Mouse (Mus musculus) heart, embryonic 13.5 days (tissue): ENCODE measurements around the gene Adcy7. TPM values are rescaled to one million over a fixed set of nuclear protein-coding genes. Genes with fewer than 3 reads are reported as not detected.
A peak's percentile ranks its signal among the peaks of the same experiment; 100 is the strongest.

ENCODE experiments used
- ATAC-seq: fragments of 200-750 bp; cut with Nextera tagmentation; 2 replicates; pipeline ENCODE4 v1.8.0; 2017; ENCODE audit warnings: moderate TSS enrichment; ENCODE audit not compliant: insufficient number of reproducible peaks, low FRiP score, low TSS enrichment; ENCODE audit errors: extremely low read depth
- H3K27ac ChIP-seq: fragments of 300-500 bp; sonication (generic); replicated peaks from 2 replicates; pipeline ENCODE4 v1.5.1; 2015; ENCODE audit warnings: moderate library complexity, mild to moderate bottlenecking, inconsistent platforms
- H3K27me3 ChIP-seq: fragments of 300-500 bp; sonication (generic); replicated peaks from 2 replicates; pipeline ENCODE4 v1.6.1; 2015; ENCODE audit warnings: mild to moderate bottlenecking, inconsistent platforms
- H3K36me3 ChIP-seq: fragments of 300-500 bp; sonication (generic); 2 replicates; pipeline ENCODE4 v1.6.1; 2015; ENCODE audit warnings: mild to moderate bottlenecking, inconsistent platforms
- H3K4me1 ChIP-seq: fragments of 300-500 bp; sonication (generic); 2 replicates; pipeline ENCODE4 v1.6.1; 2015; ENCODE audit warnings: inconsistent platforms
- H3K4me2 ChIP-seq: fragments of 300-500 bp; sonication (generic); 2 replicates; pipeline ENCODE4 v1.6.1; 2015; ENCODE audit warnings: inconsistent platforms, mild to moderate bottlenecking, moderate library complexity
- H3K4me3 ChIP-seq: fragments of 300-500 bp; sonication (generic); 2 replicates; pipeline ENCODE4 v1.5.1; 2015; ENCODE audit warnings: moderate library complexity, mild to moderate bottlenecking, inconsistent platforms
- H3K9ac ChIP-seq: fragments of 300-500 bp; sonication (generic); 2 replicates; pipeline ENCODE4 v1.6.1; 2015; ENCODE audit warnings: inconsistent platforms, mild to moderate bottlenecking, moderate library complexity
- H3K9me3 ChIP-seq: fragments of 300-500 bp; sonication (generic); 2 replicates; pipeline ENCODE4 v1.6.1; 2016; ENCODE audit warnings: inconsistent platforms
- whole genome bisulfite sequencing: fragments of 180-500 bp; shearing (Covaris S2); methylation state at CpG from one replicate; pipeline ENCODE4 v1.1.7; 2015; ENCODE audit warnings: mixed read lengths; 5-methylcytosine and 5-hydroxymethylcytosine counted together
- polyA plus RNA-seq: library from polyadenylated mRNA; unstranded; fragments of >200 nt; fragmentation: Nextera tagmentation; extraction: Ambion mirVana; gene quantifications from 2 replicates; pipeline ENCODE4 v1.2.1, GENCODE M21; 2015

Gene Adcy7
- polyA plus RNA-seq, 1 experiment from 2014 or later, result 3.2 TPM

DNA sequence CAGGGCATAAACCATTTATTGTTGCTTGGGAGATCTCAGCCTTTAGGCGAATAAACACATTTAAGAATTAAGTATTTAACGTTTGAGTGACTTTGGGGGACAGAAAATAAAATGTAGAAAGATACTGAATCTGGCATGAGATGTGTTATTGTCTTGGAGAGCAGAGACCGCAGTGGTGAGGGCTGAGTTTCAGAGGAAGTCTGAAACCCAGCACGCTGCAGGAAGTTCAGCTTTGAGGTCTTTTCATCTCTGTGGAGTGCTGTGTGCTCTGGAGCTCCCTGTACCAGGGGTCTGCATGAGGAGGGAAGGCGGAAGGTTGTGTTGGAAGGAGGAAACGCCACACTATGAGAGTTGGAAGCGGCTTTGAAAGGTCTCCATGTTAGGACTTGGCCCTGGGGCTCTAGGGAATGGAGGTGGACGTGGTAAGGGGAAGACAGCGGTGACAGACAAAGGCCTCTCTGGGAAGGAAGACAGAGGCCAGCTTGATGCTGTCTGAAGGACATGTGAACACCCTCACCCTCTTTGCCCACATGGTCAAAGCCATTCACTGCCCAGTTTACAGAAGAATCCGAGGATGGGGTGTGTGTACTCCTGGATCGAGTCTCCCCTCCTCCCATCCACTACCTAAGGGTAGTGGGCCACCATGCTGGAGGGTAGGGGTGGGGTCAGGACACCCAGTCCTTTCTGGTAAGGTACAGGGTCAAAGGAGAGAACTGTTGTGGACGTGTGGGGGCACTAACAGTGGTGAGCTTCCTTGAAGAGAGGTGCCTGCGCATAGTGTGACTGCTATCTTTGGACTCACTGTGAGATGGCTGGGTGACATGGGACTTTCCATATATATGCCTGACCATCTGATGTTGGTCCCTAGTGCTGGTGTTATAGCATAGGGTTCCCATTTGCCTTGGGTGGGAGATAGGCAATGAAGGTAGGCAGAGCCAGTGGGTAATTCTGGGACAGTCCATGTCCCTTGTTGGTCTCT, 18.4 kb downstream of the Adcy7 start:
- H3K9ac ChIP-seq, result no peak overlapping the region
- no peak for ATAC-seq
- WGBS, result 79% methylated on average over 13 of the region's 13 CpGs
- peaks cover 2% of the 10 kb centered on the region; the same call in 1 of the 2 replicates for H3K36me3 ChIP-seq
- H3K4me1 ChIP-seq, result peaks cover 28% of the 10 kb centered on the region
- no peaks in the 10 kb centered on the region for H3K27me3 ChIP-seq
- H3K4me2 ChIP-seq, result no peak overlapping the region
- H3K27ac ChIP-seq, result no peak overlapping the region
- H3K4me3 ChIP-seq, result no peak overlapping the region
- no peaks in the 10 kb centered on the region for H3K9me3 ChIP-seq

DNA sequence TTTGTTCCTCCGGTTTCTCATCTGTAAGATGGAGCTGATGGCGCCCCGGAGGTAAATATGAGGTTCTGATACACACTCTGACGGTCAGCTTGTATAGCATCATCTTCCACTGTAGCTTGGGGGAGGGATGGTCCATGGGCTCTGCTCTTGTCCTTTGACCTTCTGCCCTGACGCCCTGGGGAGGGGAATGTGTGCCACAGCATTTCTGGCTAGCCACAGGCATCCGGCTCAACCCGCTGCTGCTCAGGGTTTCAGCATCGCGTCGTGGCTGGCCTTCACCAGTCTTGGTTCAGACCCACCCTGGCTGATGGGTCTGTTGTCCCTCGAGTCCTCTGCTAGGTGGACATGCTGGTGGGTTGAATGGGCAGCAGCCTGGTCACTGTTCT, 19.1 kb downstream of the Adcy7 start:
- Histone ChIP-seq H3K9ac (no peak overlapping the region), H3K4me1 (peaks cover 23% of the 10 kb centered on the region), H3K27ac (no peak overlapping the region), H3K9me3 (no peaks in the 10 kb centered on the region), H3K4me2 (no peak overlapping the region), H3K4me3 (no peak overlapping the region), H3K36me3 (peaks cover 4% of the 10 kb centered on the region; the same call in 1 of the 2 replicates), H3K27me3 (no peaks in the 10 kb centered on the region)
- ATAC-seq, result no peak
- 81% methylated on average over 11 of the region's 11 CpGs for WGBS

DNA sequence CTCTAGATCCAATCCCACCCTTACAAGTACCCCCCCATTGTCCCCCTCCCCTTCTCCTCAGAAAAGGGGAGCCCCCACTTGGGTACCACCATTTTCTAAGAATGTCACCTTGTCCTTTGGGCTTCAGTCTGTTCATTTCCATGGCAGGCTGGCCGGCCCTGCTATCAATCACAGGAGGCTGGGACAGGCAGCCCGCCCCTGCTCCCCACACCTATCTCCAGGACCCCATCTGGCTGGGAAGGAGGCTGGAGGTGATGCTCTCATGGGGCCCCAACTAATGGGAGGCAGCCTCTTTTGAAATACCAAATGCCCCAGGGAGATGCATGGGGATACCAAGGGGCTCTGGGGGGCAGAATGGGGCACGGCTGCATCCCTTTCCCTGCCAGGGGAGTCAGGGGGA, 20.7 kb downstream of the Adcy7 start:
- Histone ChIP-seq H3K4me2 (no peak overlapping the region), H3K9ac (no peak overlapping the region), H3K4me3 (no peak overlapping the region), H3K36me3 (peaks cover 4% of the 10 kb centered on the region; the same call in 1 of the 2 replicates), H3K27me3 (no peaks in the 10 kb centered on the region; the same call in 1 of the 2 replicates), H3K4me1 (peaks cover 23% of the 10 kb centered on the region), H3K9me3 (no peaks in the 10 kb centered on the region), H3K27ac (no peak overlapping the region)
- ATAC-seq, result no peak
- 76% methylated on average over 3 of the region's 3 CpGs for WGBS

GRCm38 (mm10) chr8:88293590-88294356, 21.6 kb downstream of the Adcy7 start:
- Histone ChIP-seq H3K4me2 (no peak overlapping the region), H3K9ac (no peak overlapping the region), H3K36me3 (peaks cover 4% of the 10 kb centered on the region; the same call in 1 of the 2 replicates), H3K27ac (no peak overlapping the region), H3K9me3 (no peaks in the 10 kb centered on the region), H3K27me3 (no peaks in the 10 kb centered on the region; the same call in 1 of the 2 replicates), H3K4me1 (peaks cover 23% of the 10 kb centered on the region), H3K4me3 (no peak overlapping the region)
- WGBS, result 84% methylated on average over 9 of the region's 9 CpGs
- no peak for ATAC-seq

DNA sequence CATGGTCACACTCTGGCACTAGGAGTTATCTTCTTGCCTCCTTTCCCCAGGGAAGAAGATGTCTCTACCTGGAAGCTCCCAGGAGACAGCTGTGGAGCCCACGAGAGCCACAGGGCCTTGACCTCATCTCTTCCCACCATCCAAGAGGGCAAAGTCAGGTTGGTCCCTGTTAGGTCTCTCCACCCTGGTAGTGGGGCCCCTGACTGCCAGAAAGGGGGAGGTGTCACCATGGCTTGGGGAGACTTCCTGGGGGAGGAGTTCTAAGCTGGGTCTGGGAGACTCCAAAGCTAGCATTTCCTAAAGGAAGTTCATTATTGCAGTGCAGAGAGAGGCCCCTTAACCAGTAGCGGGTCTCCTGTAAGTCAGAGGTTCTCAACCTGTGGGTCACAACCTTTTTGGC, 22.8 kb downstream of the Adcy7 start:
- Histone ChIP-seq H3K4me1 (peaks cover 31% of the 10 kb centered on the region), H3K27me3 (no peaks in the 10 kb centered on the region; the same call in 1 of the 2 replicates), H3K4me2 (no peak overlapping the region), H3K27ac (no peak overlapping the region), H3K36me3 (peaks cover 4% of the 10 kb centered on the region; the same call in 1 of the 2 replicates), H3K4me3 (no peak overlapping the region), H3K9ac (no peak overlapping the region), H3K9me3 (no peaks in the 10 kb centered on the region)
- ATAC-seq, result no peak
- 75% methylated on average over 2 of the region's 2 CpGs for WGBS

DNA sequence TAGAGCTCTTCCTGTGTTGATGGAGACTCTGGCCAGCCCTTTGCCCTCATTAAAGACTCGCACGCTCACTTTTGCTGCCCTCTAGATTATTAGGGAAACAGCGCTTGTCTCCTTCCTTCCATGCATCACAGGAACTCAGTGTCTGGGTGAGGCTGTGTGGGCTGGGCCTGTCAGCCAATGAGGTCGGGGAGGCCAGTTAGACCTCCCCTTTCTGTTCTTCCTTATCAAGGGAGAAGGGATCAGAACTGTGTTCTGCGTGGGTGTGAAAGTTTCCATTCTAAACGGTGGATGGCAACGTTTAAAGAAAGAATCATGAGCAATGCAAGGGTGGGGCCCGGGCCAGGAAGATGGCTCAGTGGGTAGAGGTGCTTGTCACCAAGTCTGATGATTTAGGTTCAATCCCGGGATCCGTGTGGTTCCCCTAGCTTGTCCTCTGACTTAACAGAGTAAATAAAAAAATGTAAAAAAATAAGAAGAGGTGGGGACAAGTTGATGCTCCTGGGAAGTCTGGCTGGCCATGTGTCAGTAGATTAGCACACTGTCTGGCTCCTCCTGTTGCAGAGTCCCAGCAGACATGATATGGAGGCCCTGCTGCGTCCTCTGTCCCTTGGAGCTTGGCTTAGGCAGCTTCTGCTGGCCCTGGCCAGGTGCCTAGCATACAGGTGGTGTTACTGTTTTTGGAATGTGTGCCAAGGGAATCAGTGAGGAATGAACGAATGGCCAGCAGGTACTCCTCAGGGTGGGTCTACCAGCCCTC, 26.0 kb downstream of the Adcy7 start:
- Histone ChIP-seq H3K27ac (0 out of 2 replicates have a peak overlapping the region, but pooled peaks have one; percentile 16), H3K4me3 (no peak overlapping the region)
- no peak; the same call in 1 of the 2 replicates for ATAC-seq

DNA sequence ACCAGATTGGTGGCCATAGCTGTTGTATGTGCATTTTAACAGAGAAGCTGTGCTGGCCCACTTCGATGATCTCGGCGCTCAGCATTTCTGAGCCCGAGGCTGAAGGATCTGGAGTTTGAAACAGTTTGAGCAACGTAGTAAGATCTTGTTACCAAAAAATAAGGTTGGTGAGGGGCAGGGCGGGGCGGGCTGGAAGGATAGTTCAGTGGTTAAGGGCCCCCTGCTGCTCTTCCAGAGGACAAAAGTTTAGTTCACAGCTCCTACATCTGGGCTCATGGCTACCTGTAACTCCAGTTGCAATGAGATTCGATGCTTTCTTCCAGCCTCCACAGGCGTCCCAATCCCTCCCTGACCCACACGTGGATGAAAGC, 26.5 kb downstream of the Adcy7 start:
- ATAC-seq, result no peak
- Histone ChIP-seq H3K9me3 (no peaks in the 10 kb centered on the region), H3K4me1 (peaks cover 50% of the 10 kb centered on the region), H3K27me3 (no peaks in the 10 kb centered on the region; the same call in 1 of the 2 replicates), H3K4me3 (no peak overlapping the region), H3K4me2 (no peak overlapping the region), H3K27ac (0 out of 2 replicates have a peak overlapping the region, but pooled peaks have one; percentile 16), H3K36me3 (peaks cover 4% of the 10 kb centered on the region; the same call in 1 of the 2 replicates), H3K9ac (no peak overlapping the region)
- WGBS, result 80% methylated on average over 10 of the region's 10 CpGs

More for the DNA sequence above, 26.0 kb downstream of the Adcy7 start:
- WGBS, result 31% methylated on average over 12 of the region's 12 CpGs
- H3K36me3 ChIP-seq, result peaks cover 4% of the 10 kb centered on the region; the same call in 1 of the 2 replicates
- no peak overlapping the region for H3K9ac ChIP-seq
- H3K9me3 ChIP-seq, result no peaks in the 10 kb centered on the region
- H3K4me1 ChIP-seq, result peaks cover 50% of the 10 kb centered on the region
- H3K4me2 ChIP-seq, result no peak overlapping the region
- no peaks in the 10 kb centered on the region; the same call in 1 of the 2 replicates for H3K27me3 ChIP-seq

DNA sequence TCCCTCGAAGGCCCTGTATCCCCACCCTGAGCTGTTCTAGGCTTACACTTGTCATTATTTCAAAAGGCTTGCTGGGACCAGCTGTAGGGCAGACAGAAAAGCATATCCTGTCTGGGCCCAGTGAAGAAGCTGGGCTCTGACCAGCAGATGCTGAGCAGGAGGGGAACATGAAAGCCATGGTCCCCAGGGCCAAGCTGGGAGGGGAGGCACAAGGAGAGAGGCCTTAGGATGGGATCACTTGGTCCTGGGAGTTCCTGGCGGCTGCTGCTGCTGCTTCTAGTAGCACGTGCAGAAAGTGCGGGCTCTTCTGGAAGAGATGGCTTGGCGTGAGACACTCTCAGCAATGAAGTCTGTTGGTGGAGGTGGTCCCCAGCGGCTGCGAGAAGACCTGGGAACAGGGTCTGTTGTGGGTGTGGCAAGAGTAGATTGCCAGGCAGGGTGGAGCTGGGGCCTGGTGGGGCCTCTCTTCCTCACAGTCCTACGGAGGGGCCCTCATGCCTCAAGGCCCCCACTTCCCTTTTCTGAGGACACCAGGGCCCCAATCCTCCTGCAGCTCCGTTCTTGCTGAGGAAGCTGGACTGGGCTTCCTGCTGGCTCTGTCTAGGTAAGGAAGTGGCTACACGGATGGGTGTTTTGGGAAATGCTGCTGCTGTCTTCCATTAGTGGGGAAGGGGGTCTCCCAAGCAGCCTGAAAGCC, 27.9 kb downstream of the Adcy7 start:
- H3K9ac ChIP-seq, result peak overlapping the region; percentile 44; the same call in 1 of the 2 replicates
- peaks cover 46% of the 10 kb centered on the region for H3K4me1 ChIP-seq
- H3K27ac ChIP-seq, result 0 out of 2 replicates have a peak overlapping the region, but pooled peaks have one; percentile 21
- H3K4me3 ChIP-seq, result peak overlapping the region; percentile 3; the same call in 1 of the 2 replicates
- ATAC-seq, result no peak
- H3K9me3 ChIP-seq, result no peaks in the 10 kb centered on the region
- H3K4me2 ChIP-seq, result peak overlapping the region; percentile 20; the same call in 1 of the 2 replicates
- 61% methylated on average over 10 of the region's 10 CpGs for WGBS
- H3K27me3 ChIP-seq, result no peaks in the 10 kb centered on the region; the same call in 1 of the 2 replicates
- H3K36me3 ChIP-seq, result peaks cover 4% of the 10 kb centered on the region; the same call in 1 of the 2 replicates

DNA sequence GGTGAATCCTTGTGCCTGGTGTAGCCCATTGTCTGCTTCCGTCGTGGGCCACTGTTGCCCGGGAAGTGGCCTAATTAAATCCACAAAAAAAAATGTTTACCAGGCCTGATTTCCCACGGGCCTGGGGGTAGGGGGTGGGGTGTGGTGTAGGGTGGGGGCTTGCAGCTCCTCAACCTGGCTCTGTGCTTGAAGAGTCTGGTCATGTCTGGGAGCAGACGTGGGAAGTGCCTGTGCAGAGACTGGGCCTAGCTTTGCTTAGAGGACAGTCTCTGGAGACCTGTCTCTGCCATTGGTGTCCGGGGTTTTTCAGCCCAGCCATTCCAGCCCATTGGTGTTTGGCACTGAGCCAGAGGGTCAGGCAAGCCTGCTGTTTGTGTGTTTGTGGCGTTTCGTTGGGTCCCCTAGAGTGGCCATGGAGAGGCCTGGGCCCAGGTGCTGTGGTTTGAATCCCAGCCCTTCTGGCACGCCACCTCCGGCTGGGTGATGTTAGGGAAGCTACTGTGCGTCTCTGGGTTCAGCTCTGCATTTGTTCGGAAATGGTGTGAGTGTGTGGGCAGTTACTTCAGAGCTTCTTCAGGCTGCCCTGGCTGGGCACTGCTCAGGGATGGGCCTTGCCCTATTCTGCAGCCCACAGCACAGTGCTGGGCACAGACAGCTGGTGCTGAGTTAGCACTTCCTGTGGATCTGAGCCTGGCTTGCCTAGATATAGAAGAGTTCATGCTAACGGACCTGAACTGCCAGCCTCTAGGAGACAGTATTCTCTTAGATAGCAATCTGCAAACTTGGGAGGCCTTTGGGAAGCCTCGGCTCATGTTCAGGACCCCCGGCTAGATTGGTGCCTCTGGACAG, 29.6 kb downstream of the Adcy7 start:
- H3K9ac ChIP-seq, result 0 out of 2 replicates have a peak overlapping the region, but pooled peaks have one; percentile 5
- H3K36me3 ChIP-seq, result no peaks in the 10 kb centered on the region
- H3K27ac ChIP-seq, result no peak overlapping the region
- no peak overlapping the region for H3K4me3 ChIP-seq
- peaks cover 45% of the 10 kb centered on the region for H3K4me1 ChIP-seq
- 71% methylated on average over 15 of the region's 15 CpGs for WGBS
- peak overlapping the region; percentile 5; the same call in 1 of the 2 replicates for H3K4me2 ChIP-seq
- H3K27me3 ChIP-seq, result no peaks in the 10 kb centered on the region
- 0 out of 2 replicates have a peak, but pooled peaks have one; percentile 5 for ATAC-seq
- no peaks in the 10 kb centered on the region for H3K9me3 ChIP-seq
